Mouse (Mus musculus) midbrain, embryonic 10.5 days (tissue): ENCODE measurements at regions not wholly inside any gene's neighbourhood (a gene's known extent, or its start where the extent isn't known, plus 50 kb on each side); places are given as distances from the start of the nearest gene placed in this dataset.

Source experiments
- DNase-seq: peaks from one replicate; pipeline ENCODE4 v3.0.0-alpha.2; 2017; ENCODE audit warnings: low spot score
- H3K27ac ChIP-seq: fragments of 300-500 bp; sonication (generic); replicated peaks from 2 replicates; pipeline ENCODE4 v1.5.1; 2016; ENCODE audit warnings: mild to moderate bottlenecking
- H3K27me3 ChIP-seq: fragments of 300-500 bp; sonication (generic); 2 replicates; pipeline ENCODE4 v1.6.1; 2016; ENCODE audit warnings: low read depth, mild to moderate bottlenecking; ENCODE audit not compliant: poor library complexity, severe bottlenecking
- H3K36me3 ChIP-seq: fragments of 300-500 bp; sonication (generic); 2 replicates; pipeline ENCODE4 v1.6.1; 2016; ENCODE audit warnings: mild to moderate bottlenecking, moderate library complexity
- H3K4me1 ChIP-seq: fragments of 300-500 bp; sonication (generic); 2 replicates; pipeline ENCODE4 v1.6.1; 2016
- H3K4me3 ChIP-seq: fragments of 300-500 bp; sonication (generic); 2 replicates; pipeline ENCODE4 v1.5.1; 2016; ENCODE audit warnings: mild to moderate bottlenecking, moderate library complexity
- H3K9me3 ChIP-seq: fragments of 300-500 bp; sonication (generic); replicated peaks from 2 replicates; pipeline ENCODE4 v1.6.1; 2016; ENCODE audit warnings: mild to moderate bottlenecking
- WGBS: fragments of 180-500 bp; shearing (Covaris S2); methylation state at CpG from one replicate; pipeline ENCODE4 v1.1.7; 2016; 5-methylcytosine and 5-hydroxymethylcytosine counted together

DNA sequence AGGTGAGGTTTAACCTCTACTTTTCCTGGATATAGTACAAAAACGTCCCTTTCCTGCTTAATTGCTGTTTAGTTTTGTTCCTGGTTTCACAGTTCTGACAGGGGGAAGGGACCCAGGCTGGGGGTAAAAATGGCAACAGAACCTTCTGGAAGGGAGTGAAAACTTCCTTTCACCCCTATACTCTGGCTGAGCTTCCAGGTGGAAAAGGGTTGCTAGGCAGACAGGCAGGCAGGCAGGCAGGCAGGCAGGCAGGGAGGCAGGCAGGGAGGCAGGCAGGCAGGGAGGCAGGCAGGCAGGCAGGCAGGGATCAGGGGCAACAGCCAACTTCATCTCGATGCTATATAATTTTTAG lies 94.9 kb upstream of the Bmper start:
- Histone ChIP-seq H3K27me3 (no peaks in the 10 kb centered on the region), H3K27ac (no peak overlapping the region; the same call in 1 of the 2 replicates), H3K36me3 (no peaks in the 10 kb centered on the region), H3K4me1 (peaks cover 28% of the 10 kb centered on the region), H3K4me3 (no peak overlapping the region), H3K9me3 (no peaks in the 10 kb centered on the region)
- 75% methylated on average over 2 of the region's 2 CpGs for WGBS
- DNase-seq = no peak

DNA sequence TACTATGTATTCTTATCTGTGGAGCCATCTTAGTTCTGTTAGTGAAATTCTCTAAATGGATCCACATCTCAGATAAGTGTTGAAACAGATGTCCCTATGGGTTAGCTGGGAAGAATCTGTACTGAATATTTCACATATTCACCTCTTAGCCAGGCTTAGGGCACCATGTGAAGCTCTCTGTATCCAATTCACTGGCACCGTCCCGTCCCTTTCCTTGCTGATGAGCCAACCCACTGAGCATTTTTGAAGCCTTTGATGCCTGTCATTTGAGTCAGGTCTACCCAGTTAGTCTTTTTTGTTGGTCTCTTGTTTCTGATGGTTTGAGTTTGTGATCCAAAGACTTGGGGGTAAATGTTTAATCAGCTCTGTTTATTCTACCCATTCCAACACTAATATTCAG lies 88.9 kb upstream of the Bmper start:
- H3K27me3 ChIP-seq = no peaks in the 10 kb centered on the region
- no peak for DNase-seq
- no peaks in the 10 kb centered on the region for H3K9me3 ChIP-seq
- peaks cover 7% of the 10 kb centered on the region for H3K4me1 ChIP-seq
- no peak overlapping the region for H3K27ac ChIP-seq
- 81% methylated on average over 2 of the region's 2 CpGs for WGBS
- H3K4me3 ChIP-seq = no peak overlapping the region
- no peaks in the 10 kb centered on the region for H3K36me3 ChIP-seq

DNA sequence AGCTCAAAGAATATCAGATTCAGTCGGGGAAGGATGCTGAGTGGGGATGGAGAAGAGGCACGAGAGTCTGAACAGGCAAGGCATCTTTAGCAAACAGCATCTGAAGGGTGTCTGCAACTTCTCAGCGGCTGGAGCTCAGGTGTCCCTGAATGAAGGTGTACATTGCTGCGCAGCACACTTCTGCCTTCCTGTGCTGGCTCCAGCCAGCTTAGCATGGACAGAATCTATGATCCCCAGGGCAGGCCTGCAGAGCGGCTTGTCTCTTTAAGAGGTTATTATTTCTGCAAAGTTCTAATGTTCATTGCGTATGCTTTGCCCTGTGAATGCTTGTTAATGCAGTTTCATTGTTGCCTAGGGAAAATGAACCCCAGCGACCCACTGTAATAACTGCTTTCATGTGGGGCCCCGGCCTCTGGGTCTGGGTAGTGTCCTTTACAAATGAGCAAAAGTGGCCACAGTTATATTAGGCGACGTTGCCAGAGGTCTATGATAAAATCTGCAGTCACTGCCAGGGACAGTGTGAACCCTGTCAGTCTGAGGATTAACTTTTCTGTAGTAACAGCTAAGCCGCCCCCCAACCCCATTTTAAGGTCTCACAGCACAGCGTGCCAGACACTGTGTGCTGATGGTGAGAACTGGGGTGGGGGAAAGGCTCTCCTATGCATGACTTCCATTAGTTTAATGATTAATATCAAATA lies 88.3 kb upstream of the Bmper start:
- no peaks in the 10 kb centered on the region for H3K9me3 ChIP-seq
- H3K36me3 ChIP-seq = no peaks in the 10 kb centered on the region
- H3K27me3 ChIP-seq = no peaks in the 10 kb centered on the region
- WGBS = 90% methylated on average over 12 of the region's 12 CpGs
- no peak overlapping the region for H3K27ac ChIP-seq
- DNase-seq = no peak
- peaks cover 12% of the 10 kb centered on the region for H3K4me1 ChIP-seq
- H3K4me3 ChIP-seq = no peak overlapping the region

DNA sequence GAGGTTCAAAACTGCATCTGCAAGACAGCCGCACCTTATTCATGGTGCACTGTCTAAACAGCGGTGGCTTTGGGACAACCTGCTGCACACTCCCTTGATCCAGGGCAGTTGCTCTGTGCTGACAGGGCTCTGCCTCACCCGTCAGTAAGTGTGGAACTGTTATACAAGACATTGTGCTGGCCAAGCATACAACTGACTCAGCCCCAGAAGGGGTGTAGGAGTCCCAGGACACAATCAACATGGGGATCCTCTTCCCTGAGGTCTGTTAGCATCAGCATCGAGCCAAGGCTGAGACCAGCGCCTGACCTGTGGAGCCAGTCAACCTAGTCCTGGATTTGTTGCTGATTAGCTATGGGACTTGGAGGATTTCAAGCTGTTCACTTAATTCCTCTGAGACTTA lies 86.4 kb upstream of the Bmper start:
- no peak overlapping the region for H3K4me3 ChIP-seq
- no peaks in the 10 kb centered on the region for H3K36me3 ChIP-seq
- DNase-seq = no peak
- no peaks in the 10 kb centered on the region for H3K9me3 ChIP-seq
- H3K27ac ChIP-seq = no peak overlapping the region
- WGBS = 88% methylated on average over 5 of the region's 5 CpGs
- peaks cover 15% of the 10 kb centered on the region for H3K4me1 ChIP-seq
- H3K27me3 ChIP-seq = no peaks in the 10 kb centered on the region

DNA sequence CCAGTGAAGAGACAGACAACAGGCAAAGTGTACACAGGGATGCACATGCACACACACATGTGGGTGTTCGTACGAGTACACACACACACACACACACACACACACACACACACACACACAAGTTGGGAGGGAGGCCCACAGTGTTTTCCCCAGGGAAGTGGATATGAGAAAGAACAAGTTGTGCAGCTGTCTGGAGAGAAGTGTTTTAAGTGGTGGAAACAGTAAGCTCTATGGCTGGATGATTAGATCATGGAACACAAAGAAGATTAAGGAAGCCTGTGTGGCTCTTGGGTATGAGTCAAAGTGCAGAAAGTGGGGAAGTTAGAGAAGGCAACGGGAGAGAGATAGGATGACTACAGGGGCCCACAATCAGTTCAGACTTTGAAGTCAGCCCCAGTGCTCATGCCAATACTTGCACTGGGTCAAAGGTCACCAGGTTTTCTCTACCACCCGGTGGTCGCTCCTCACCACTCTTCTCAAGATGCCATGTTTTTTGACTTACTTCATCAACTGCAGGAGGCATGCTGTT lies 85.1 kb upstream of the Bmper start:
- no peak for DNase-seq
- Histone ChIP-seq H3K4me1 (peaks cover 15% of the 10 kb centered on the region), H3K4me3 (no peak overlapping the region), H3K27ac (no peak overlapping the region), H3K36me3 (no peaks in the 10 kb centered on the region), H3K27me3 (no peaks in the 10 kb centered on the region), H3K9me3 (no peaks in the 10 kb centered on the region)
- WGBS = 71% methylated on average over 5 of the region's 5 CpGs

DNA sequence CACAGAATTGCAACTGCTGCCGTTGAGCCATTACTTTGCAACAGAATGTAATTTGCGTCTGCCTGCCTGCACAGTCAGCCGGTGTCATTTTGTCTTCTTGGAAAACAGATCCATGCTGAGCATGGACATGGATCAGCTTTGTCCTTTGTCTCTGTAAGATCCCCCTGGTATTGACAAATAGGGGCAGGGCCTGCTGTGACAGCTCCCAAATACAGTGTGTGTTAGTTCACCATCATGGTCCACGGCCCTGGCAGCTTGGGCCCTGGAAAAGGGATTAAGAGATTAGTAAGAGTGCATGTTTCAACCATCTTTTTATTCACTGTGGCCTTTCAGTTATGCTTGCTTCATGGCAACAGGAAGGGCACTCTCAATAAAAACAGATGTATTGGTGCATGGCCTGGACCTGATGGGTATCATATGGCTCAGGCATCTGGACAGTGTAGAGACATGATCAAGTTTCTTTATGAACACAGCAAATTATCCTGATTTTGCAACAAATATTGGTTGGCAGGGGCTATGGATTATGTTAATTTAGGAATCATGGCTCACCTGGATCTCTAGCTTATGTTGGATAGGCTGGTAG lies 83.2 kb upstream of the Bmper start:
- WGBS = 47% methylated on average over 4 of the region's 4 CpGs
- DNase-seq = no peak
- Histone ChIP-seq H3K27me3 (no peaks in the 10 kb centered on the region), H3K36me3 (no peaks in the 10 kb centered on the region), H3K27ac (no peak overlapping the region), H3K4me1 (peaks cover 15% of the 10 kb centered on the region), H3K9me3 (no peaks in the 10 kb centered on the region), H3K4me3 (no peak overlapping the region)

DNA sequence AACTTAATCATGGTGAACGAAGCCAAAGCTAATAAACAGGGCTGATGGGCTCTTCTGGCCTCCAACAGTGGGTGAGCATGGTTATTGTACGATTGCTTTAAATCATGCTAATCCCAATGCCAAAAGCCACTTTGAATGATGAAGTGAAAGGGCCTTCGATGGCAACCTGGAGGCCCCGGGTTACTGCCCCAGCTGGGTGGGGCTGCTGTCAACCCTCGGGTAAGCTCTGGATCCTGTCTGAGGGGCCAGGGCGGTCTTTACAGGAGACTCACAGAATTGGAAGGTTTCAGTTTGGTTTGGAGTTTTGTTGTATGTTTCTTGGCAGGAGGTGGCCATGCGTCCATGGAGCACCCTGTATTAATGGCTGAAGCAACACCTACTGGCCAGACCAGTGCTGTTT lies 78.6 kb upstream of the Bmper start:
- Histone ChIP-seq H3K4me3 (no peak overlapping the region), H3K27me3 (no peaks in the 10 kb centered on the region), H3K9me3 (no peaks in the 10 kb centered on the region), H3K27ac (no peak overlapping the region), H3K36me3 (no peaks in the 10 kb centered on the region), H3K4me1 (peaks cover 5% of the 10 kb centered on the region)
- DNase-seq = no peak
- 88% methylated on average over 7 of the region's 7 CpGs for WGBS

DNA sequence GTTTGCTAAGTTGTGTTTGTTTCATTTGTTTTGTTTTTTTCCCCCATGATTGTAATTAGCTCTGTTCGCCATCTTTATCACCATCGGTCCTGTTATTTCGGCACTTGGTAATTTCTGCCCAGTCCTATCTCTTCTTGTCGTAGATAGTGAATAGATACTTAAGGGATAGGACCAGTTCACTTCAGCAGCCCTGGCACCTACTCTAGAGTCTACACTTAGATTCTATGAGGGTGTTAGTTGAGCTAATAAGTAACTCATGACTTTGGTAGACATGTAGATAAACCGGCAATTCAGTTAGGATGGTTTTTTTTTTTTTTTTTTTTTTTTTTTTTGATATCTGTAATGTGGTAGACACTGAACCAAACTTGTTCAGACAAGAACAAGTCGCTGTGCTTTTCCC lies 72.5 kb upstream of the Bmper start:
- WGBS = 95% methylated on average over 6 of the region's 6 CpGs
- H3K27me3 ChIP-seq = no peaks in the 10 kb centered on the region
- no peaks in the 10 kb centered on the region for H3K9me3 ChIP-seq
- DNase-seq = no peak
- no peak overlapping the region for H3K27ac ChIP-seq
- H3K4me1 ChIP-seq = no peaks in the 10 kb centered on the region
- no peaks in the 10 kb centered on the region for H3K36me3 ChIP-seq
- no peak overlapping the region for H3K4me3 ChIP-seq

DNA sequence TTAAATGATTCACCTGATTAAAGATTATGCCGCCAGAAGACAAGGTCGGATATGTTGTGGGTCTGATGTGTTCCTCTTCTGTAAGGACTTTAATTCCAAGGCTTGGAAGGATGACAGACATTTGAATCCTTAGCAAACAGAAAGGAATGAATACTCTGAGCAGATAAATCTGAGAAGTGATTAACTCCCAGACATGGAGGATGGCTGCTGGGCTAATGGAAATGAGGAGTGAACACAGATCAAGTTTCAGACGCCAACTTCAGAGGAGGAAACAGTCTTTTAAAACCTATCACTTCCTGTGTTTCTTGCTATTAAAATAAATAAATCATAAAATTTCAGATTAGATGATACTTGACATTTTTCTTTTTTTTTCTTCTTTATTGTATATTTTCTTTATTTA lies 72.0 kb upstream of the Bmper start:
- Histone ChIP-seq H3K27ac (no peak overlapping the region), H3K27me3 (no peaks in the 10 kb centered on the region), H3K9me3 (no peaks in the 10 kb centered on the region), H3K4me3 (no peak overlapping the region), H3K36me3 (no peaks in the 10 kb centered on the region), H3K4me1 (no peaks in the 10 kb centered on the region)
- DNase-seq = no peak
- 79% methylated on average over 3 of the region's 3 CpGs for WGBS

DNA sequence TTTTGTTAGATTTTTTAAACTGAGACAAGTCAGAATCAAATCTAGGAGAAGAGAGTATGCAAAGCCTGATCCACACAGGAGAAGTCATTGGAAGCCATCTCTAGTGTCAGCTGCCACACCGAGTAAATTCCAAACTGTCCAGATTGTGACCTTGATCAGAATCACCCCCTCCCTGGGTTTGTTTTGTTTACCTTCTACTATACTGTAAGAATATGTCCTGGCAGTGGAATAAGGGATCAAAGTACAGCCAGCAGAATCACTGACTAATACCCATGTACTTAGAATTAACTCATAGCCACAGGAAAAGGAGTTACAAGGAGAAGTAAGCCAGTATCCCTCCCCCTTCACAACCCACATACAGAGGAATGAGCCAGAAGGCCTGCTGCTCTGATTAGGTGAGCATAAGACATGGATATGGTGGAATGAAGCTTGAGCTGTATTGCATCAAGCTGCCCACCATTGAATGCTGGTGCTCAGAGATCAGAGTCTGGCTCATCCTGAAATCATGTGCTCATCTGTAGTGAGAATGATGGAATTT lies 70.9 kb upstream of the Bmper start:
- H3K27ac ChIP-seq = no peak overlapping the region
- WGBS = 94% methylated on average over 1 of the region's 1 CpGs
- no peak overlapping the region for H3K4me3 ChIP-seq
- no peaks in the 10 kb centered on the region for H3K36me3 ChIP-seq
- no peaks in the 10 kb centered on the region for H3K27me3 ChIP-seq
- no peak for DNase-seq
- no peaks in the 10 kb centered on the region for H3K9me3 ChIP-seq
- no peaks in the 10 kb centered on the region for H3K4me1 ChIP-seq

DNA sequence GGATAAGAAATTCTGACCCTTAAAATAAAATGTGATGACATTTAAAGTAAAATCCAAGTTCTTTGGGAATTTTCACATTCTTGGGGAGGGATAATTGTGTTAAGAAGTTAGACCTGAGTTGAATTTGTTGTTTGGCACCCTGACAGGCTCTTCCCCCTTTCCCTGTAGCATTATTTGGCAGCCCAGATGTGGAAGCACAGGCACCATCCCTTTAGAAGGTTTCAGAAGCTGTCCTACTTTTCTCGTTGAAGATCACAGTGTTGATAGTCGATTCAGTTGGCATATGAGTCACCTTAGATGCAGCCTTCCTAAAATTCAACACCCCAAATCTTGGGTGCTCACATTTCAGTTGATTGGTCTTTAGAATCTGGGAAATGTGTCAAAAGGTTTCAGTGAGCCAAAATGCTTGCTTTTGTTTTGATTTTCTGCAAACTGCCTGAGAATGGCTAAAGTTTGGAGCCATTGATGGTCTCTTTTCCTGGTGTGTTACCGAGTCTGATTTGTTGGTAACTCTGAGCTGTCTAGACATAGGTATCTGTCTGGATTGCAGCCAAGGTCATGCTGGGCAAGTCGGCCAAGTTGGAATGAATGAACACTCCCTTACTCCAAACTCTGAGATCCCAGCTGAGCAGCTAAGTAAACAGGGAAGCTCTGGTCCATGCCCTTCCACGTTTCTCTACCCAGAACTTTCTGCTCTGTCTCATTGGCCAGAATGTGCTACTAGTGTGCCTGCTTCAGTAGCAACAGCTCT lies 65.9 kb upstream of the Bmper start:
- H3K36me3 ChIP-seq = no peaks in the 10 kb centered on the region
- DNase-seq = no peak
- no peak overlapping the region for H3K27ac ChIP-seq
- H3K4me3 ChIP-seq = no peak overlapping the region
- no peaks in the 10 kb centered on the region for H3K9me3 ChIP-seq
- H3K4me1 ChIP-seq = no peaks in the 10 kb centered on the region
- 73% methylated on average over 5 of the region's 5 CpGs for WGBS
- H3K27me3 ChIP-seq = no peaks in the 10 kb centered on the region

DNA sequence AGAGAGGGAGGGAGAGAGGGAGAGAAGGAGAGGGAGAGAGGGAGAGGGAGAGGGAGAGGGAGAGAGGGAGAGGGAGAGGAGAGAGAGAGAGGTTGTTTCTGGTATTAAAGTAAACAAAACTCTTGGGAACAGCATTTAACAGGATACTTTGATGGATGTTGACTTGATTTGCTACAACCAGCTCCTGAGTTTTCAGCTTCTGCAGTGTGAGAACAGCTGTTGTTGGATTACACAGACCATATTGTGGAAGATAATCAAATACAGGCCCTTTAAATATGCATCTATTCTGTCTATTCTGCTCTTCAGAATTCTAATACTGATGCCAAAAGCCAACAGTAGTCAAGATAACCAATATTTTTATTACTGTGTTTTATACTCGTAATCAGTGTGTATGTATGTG lies 64.4 kb upstream of the Bmper start:
- no peak overlapping the region for H3K4me3 ChIP-seq
- no peaks in the 10 kb centered on the region for H3K4me1 ChIP-seq
- no peaks in the 10 kb centered on the region for H3K36me3 ChIP-seq
- no peak overlapping the region for H3K27ac ChIP-seq
- H3K9me3 ChIP-seq = no peaks in the 10 kb centered on the region
- 70% methylated on average over 1 of the region's 1 CpGs for WGBS
- DNase-seq = no peak
- no peaks in the 10 kb centered on the region for H3K27me3 ChIP-seq

DNA sequence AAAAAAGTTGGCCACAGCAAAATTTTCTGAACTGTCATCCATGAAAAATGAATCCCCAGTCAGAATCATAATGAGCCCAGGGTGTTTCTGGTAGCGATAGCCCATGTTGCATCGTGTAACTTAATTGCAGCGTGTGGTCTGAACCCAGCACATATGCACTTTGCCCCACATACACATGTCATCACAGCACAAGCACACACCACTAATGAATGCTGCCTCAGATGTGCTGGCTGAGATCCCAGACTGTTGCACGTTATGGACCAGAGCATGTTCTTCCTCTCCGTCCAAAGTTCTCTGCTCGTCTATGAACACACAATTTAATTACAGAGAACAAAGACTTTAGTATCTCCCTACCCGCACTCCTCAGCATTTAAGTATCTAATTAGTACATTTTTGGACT lies 61.5 kb upstream of the Bmper start:
- 89% methylated on average over 7 of the region's 7 CpGs for WGBS
- no peaks in the 10 kb centered on the region for H3K36me3 ChIP-seq
- no peak for DNase-seq
- H3K4me3 ChIP-seq = no peak overlapping the region
- no peaks in the 10 kb centered on the region for H3K4me1 ChIP-seq
- H3K27me3 ChIP-seq = no peaks in the 10 kb centered on the region
- no peaks in the 10 kb centered on the region for H3K9me3 ChIP-seq
- no peak overlapping the region for H3K27ac ChIP-seq
